Mouse (Mus musculus): ENCODE results near the gene Eddm3b. TPM values are rescaled to one million over a fixed set of nuclear protein-coding genes. Genes with fewer than 3 reads are reported as not detected.
A peak's percentile ranks its signal among the peaks of the same experiment; 100 is the strongest.

Eddm3b gene
- total and polyA plus RNA-seq, 3 experiments: not detected

DNA sequence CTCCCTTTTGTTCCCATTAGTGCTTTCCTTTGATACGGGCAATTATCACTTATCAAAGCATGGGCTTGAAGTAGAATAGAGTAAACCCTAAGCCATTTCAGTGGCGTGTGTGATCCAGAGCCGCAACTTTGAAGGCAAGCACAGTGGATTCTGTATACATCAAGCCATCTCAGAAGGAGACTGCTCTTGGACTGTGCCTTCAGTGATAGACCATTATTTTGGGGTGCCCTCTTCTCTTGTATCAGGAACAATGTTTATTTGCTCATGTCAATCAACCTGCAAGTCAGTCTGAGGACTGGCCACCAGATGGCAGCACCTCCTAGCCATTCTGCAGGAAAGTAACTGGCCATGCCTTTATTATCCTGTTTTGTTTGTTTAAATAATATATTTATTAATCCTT lies 11.0 kb upstream of the Eddm3b start:
- Histone ChIP-seq H3K4me3 (ENCODE audit: control insufficient read depth in 1 of 2, insufficient read depth in 1 of 2, low read depth in 2 of 2, low read length in 2 of 2) (no peak overlapping the region), H3K9me3 (replicated peaks; ENCODE audit: insufficient read depth, low read length) (no peaks in the 10 kb centered on the region), H3K4me1 (ENCODE audit: control insufficient read depth in 1 of 2, insufficient read depth in 2 of 2, low read length in 2 of 2) (no peaks in the 10 kb centered on the region), H3K36me3 (ENCODE audit: control insufficient read depth in 1 of 2, insufficient read depth in 2 of 2, low read length in 2 of 2) (no peaks in the 10 kb centered on the region), H3K79me2 (ENCODE audit: control insufficient read depth, insufficient read depth, low read length, poor library complexity) (no peaks in the 10 kb centered on the region), H3K27ac (ENCODE audit: control insufficient read depth, low read depth, low read length) (no peak overlapping the region), H3K27me3 (ENCODE audit: control insufficient read depth in 1 of 2, insufficient read depth in 2 of 2, low read length in 2 of 2) (no peaks in the 10 kb centered on the region; a peak in 1 of 4 replicates), H3K9ac (ENCODE audit: control insufficient read depth, low read depth, low read length, poor library complexity, severe bottlenecking) (no peak overlapping the region)
- peak; percentile 84 for DNase-seq (ENCODE audit: low read depth, low spot score)
- TF ChIP-seq ZC3H11A (IDR thresholded peaks at IDR 0.05; ENCODE audit: low read depth, low read length): peak; percentile 96
- no peak for TF ChIP-seq MYC (IDR thresholded peaks at IDR 0.05; ENCODE audit: low read depth, low read length)
- peak; percentile 96 for TF ChIP-seq SMC3 (IDR thresholded peaks at IDR 0.05; ENCODE audit: low read depth, low read length)
- peak; percentile 34; the same call in 1 of the 2 replicates for TF ChIP-seq SIN3A (IDR thresholded peaks at IDR 0.05; ENCODE audit: low read length)
- peak; percentile 70 to 96 (median 90) for TF ChIP-seq CTCF (IDR thresholded peaks at IDR 0.05 in 2 of 3, conservative IDR thresholded peaks at IDR 0.05 in 1 of 3; ENCODE audit: control insufficient read depth in 1 of 3, insufficient read depth in 1 of 3, low read depth in 2 of 3, low read length in 3 of 3, poor library complexity in 1 of 3, severe bottlenecking in 1 of 3)
- peak; percentile 97 for TF ChIP-seq RAD21 (IDR thresholded peaks at IDR 0.05; ENCODE audit: low read depth, low read length)
- no peak for TF ChIP-seq EP300 (IDR thresholded peaks at IDR 0.05; ENCODE audit: low read depth in 1 of 2, low read length in 2 of 2)

DNA sequence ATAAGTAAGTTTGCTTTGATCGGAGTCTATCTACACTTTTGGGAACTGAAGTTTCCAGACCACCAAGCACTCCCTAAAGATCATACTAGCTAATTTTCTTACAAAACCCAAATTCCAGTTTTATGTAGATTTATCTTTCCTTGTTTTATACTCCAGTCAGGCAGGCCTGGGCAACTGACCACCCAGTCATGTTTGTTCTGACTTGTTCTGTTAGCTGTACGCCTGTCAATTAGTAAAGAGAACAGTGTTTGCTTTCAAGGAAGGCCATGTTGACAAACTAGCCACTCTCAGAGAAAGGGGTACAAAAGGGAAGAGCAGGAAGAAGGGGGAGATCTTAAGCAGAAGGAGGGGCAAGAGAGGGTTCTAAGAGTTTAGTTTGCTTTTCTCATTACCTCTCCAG lies 9.9 kb upstream of the Eddm3b start:
- Histone ChIP-seq H3K36me3 (ENCODE audit: control insufficient read depth in 1 of 2, insufficient read depth in 2 of 2, low read length in 2 of 2) (no peaks in the 10 kb centered on the region), H3K27me3 (ENCODE audit: control insufficient read depth in 1 of 2, insufficient read depth in 2 of 2, low read length in 2 of 2) (no peaks in the 10 kb centered on the region; a peak in 1 of 4 replicates), H3K4me1 (ENCODE audit: control insufficient read depth in 1 of 2, insufficient read depth in 2 of 2, low read length in 2 of 2) (no peaks in the 10 kb centered on the region), H3K4me3 (ENCODE audit: control insufficient read depth in 1 of 2, insufficient read depth in 1 of 2, low read depth in 2 of 2, low read length in 2 of 2) (no peak overlapping the region), H3K79me2 (ENCODE audit: control insufficient read depth, insufficient read depth, low read length, poor library complexity) (no peaks in the 10 kb centered on the region), H3K27ac (ENCODE audit: control insufficient read depth, low read depth, low read length) (no peak overlapping the region), H3K9ac (ENCODE audit: control insufficient read depth, low read depth, low read length, poor library complexity, severe bottlenecking) (no peak overlapping the region), H3K9me3 (replicated peaks; ENCODE audit: insufficient read depth, low read length) (no peaks in the 10 kb centered on the region)
- DNase-seq (ENCODE audit: low read depth, low spot score): no peak
- TF ChIP-seq ZKSCAN1 (IDR thresholded peaks at IDR 0.05; ENCODE audit: low read depth, low read length) (no peak), EP300 (IDR thresholded peaks at IDR 0.05; ENCODE audit: low read depth in 1 of 2, low read length in 2 of 2) (no peak), ZMIZ1 (IDR thresholded peaks at IDR 0.05; ENCODE audit: low read depth, low read length) (no peak), ELF1 (IDR thresholded peaks at IDR 0.05; ENCODE audit: low read depth, low read length) (no peak), UBTF (IDR thresholded peaks at IDR 0.05; ENCODE audit: borderline replicate concordance, insufficient read depth, low read depth, low read length) (no peak), ETS1 (IDR thresholded peaks at IDR 0.05; ENCODE audit: low read depth, low read length) (no peak), SIN3A (IDR thresholded peaks at IDR 0.05; ENCODE audit: low read length) (no peak), POLR2AphosphoS5 (IDR thresholded peaks at IDR 0.05; ENCODE audit: borderline replicate concordance, low read depth, low read length) (no peak), NELFE (IDR thresholded peaks at IDR 0.05; ENCODE audit: low read depth, low read length) (no peak), USF1 (IDR thresholded peaks at IDR 0.05; ENCODE audit: low read depth, low read length) (no peak), MAX (IDR thresholded peaks at IDR 0.05; ENCODE audit: low read length) (no peak)

Measured in MEL (cell line).